Mouse (Mus musculus): ENCODE results near the gene Pnldc1. TPM values are rescaled to one million over a fixed set of nuclear protein-coding genes. Genes with fewer than 3 reads are reported as not detected.

Pnldc1 gene
- polyA plus RNA-seq, 1 experiment, result 2.1 TPM

- no peak for DNase-seq
- Histone ChIP-seq H3K36me3 (ENCODE audit: control insufficient read depth, insufficient read depth, low read length) (no peaks in the 10 kb centered on the region), H3K4me3 (ENCODE audit: insufficient read depth, low read depth, low read length) (no peak overlapping the region), H3K27ac (ENCODE audit: insufficient read depth, low read depth, low read length) (no peak overlapping the region), H3K4me1 (ENCODE audit: control insufficient read depth, insufficient read depth, low read length) (no peaks in the 10 kb centered on the region), H3K27me3 (replicated peaks; ENCODE audit: control insufficient read depth, insufficient read depth, low read length) (no peaks in the 10 kb centered on the region)
- WGBS, result 32% methylated on average over 4 of the region's 4 CpGs
- TF ChIP-seq POLR2A (IDR thresholded peaks at IDR 0.05; ENCODE audit: low read depth, low read length) (no peak), CTCF (conservative IDR thresholded peaks at IDR 0.05; ENCODE audit: insufficient read depth, insufficient read length, low read depth, low read length) (no peak; the same call in 1 of the 2 replicates)
These were observed 41.4 kb downstream of the Pnldc1 start for GRCm38 (mm10) chr17:12868640-12869039.

- 75% methylated on average over 2 of the region's 2 CpGs for WGBS
- TF ChIP-seq POLR2A (IDR thresholded peaks at IDR 0.05; ENCODE audit: low read depth, low read length) (no peak), CTCF (conservative IDR thresholded peaks at IDR 0.05; ENCODE audit: insufficient read depth, insufficient read length, low read depth, low read length) (no peak)
- no peak for DNase-seq
These were observed 42.0 kb downstream of the Pnldc1 start, which contains the start of gene Mas1 for GRCm38 (mm10) chr17:12868043-12868442. TSS of gene Mas1 (minus strand) at chr17:12868143.

GRCm38 (mm10) chr17:12866853-12867252 is 43.2 kb downstream of the Pnldc1 start:
- H3K4me3 ChIP-seq (ENCODE audit: insufficient read depth, low read depth, low read length), result no peak overlapping the region
- no peaks in the 10 kb centered on the region for H3K36me3 ChIP-seq (ENCODE audit: control insufficient read depth, insufficient read depth, low read length)
- 82% methylated on average over 10 of the region's 10 CpGs for WGBS
- no peak for DNase-seq
- no peaks in the 10 kb centered on the region for H3K4me1 ChIP-seq (ENCODE audit: control insufficient read depth, insufficient read depth, low read length)
- H3K27me3 ChIP-seq (replicated peaks; ENCODE audit: control insufficient read depth, insufficient read depth, low read length), result no peaks in the 10 kb centered on the region
- no peak overlapping the region for H3K27ac ChIP-seq (ENCODE audit: insufficient read depth, low read depth, low read length)
- no peak for TF ChIP-seq CTCF (conservative IDR thresholded peaks at IDR 0.05; ENCODE audit: insufficient read depth, insufficient read length, low read depth, low read length)
- no peak for TF ChIP-seq POLR2A (IDR thresholded peaks at IDR 0.05; ENCODE audit: low read depth, low read length)

More at GRCm38 (mm10) chr17:12868043-12868442, 42.0 kb downstream of the Pnldc1 start, which contains the start of gene Mas1:
- no peaks in the 10 kb centered on the region for H3K27me3 ChIP-seq (replicated peaks; ENCODE audit: control insufficient read depth, insufficient read depth, low read length)
- H3K4me1 ChIP-seq (ENCODE audit: control insufficient read depth, insufficient read depth, low read length), result no peaks in the 10 kb centered on the region
- no peak within 1 kb of the TSS for H3K4me3 ChIP-seq (ENCODE audit: insufficient read depth, low read depth, low read length)
- no peaks in the 10 kb centered on the region for H3K36me3 ChIP-seq (ENCODE audit: control insufficient read depth, insufficient read depth, low read length)
- no peak within 1 kb of the TSS for H3K27ac ChIP-seq (ENCODE audit: insufficient read depth, low read depth, low read length)

- TF ChIP-seq CTCF (conservative IDR thresholded peaks at IDR 0.05; ENCODE audit: insufficient read depth, insufficient read length, low read depth, low read length) (no peak), POLR2A (IDR thresholded peaks at IDR 0.05; ENCODE audit: low read depth, low read length) (no peak)
- Histone ChIP-seq H3K4me1 (ENCODE audit: control insufficient read depth, insufficient read depth, low read length) (no peaks in the 10 kb centered on the region), H3K4me3 (ENCODE audit: insufficient read depth, low read depth, low read length) (no peak overlapping the region), H3K27ac (ENCODE audit: insufficient read depth, low read depth, low read length) (no peak overlapping the region), H3K27me3 (replicated peaks; ENCODE audit: control insufficient read depth, insufficient read depth, low read length) (no peaks in the 10 kb centered on the region), H3K36me3 (ENCODE audit: control insufficient read depth, insufficient read depth, low read length) (no peaks in the 10 kb centered on the region)
- 76% methylated on average over 3 of the region's 3 CpGs for WGBS
- DNase-seq, result no peak
These were observed 44.6 kb downstream of the Pnldc1 start for GRCm38 (mm10) chr17:12865407-12865806.

DNA sequence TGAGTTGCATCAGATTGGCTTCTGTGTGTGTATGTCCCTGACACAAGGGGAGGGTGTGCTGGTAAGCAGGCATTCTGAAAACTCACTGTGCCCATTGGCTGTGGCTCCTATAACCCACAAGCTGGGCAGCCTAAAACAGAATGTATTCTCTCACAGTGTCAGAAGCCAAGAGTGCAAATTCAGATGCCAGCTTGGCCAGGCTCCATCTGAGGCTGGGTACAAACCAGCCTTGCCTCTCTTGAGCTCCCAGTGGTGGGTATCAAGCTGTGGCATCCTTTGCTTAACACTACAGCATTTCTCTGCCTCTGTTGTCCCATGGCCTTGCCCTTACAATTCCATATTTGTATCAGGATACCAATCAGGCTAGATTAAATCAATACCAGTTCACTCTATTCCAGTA is 45.9 kb downstream of the Pnldc1 start:
- no peak overlapping the region for H3K4me3 ChIP-seq (ENCODE audit: insufficient read depth, low read depth, low read length)
- no peak overlapping the region for H3K27ac ChIP-seq (ENCODE audit: insufficient read depth, low read depth, low read length)
- H3K36me3 ChIP-seq (ENCODE audit: control insufficient read depth, insufficient read depth, low read length), result no peaks in the 10 kb centered on the region
- TF ChIP-seq CTCF (conservative IDR thresholded peaks at IDR 0.05; ENCODE audit: insufficient read depth, insufficient read length, low read depth, low read length) (no peak), POLR2A (IDR thresholded peaks at IDR 0.05; ENCODE audit: low read depth, low read length) (no peak)
- H3K4me1 ChIP-seq (ENCODE audit: control insufficient read depth, insufficient read depth, low read length), result peaks cover 4% of the 10 kb centered on the region; the same call in 1 of the 2 replicates
- H3K27me3 ChIP-seq (replicated peaks; ENCODE audit: control insufficient read depth, insufficient read depth, low read length), result no peaks in the 10 kb centered on the region
- no peak for DNase-seq

DNA sequence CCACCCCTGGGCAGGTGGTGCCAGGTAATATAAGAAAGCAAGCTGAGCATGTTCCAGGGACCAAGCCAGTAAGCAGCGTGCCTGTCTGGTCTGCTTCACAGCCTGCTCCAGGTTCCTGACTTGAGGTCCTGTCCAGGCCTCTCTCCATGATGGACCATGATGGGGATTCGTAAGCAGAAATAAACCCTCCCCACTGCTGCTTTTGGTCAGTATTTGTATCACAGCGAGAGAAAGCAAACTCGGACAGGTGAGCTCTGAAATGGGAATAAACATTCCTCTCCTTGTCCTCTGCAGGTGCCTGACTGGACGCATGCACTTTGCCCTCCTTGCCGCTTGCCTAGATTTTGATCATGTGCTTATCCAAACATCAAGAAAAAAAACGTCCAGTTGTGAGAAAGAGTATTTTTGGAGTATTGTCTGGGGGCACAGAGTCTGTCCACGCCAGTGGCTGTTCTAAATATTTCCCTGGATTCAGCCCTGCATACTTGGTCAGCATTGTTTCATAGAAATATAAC is 51.0 kb downstream of the Pnldc1 start:
- TF ChIP-seq CTCF (conservative IDR thresholded peaks at IDR 0.05; ENCODE audit: insufficient read depth, insufficient read length, low read depth, low read length) (no peak), POLR2A (IDR thresholded peaks at IDR 0.05; ENCODE audit: low read depth, low read length) (no peak)
- H3K36me3 ChIP-seq (ENCODE audit: control insufficient read depth, insufficient read depth, low read length), result no peaks in the 10 kb centered on the region
- no peaks in the 10 kb centered on the region for H3K27me3 ChIP-seq (replicated peaks; ENCODE audit: control insufficient read depth, insufficient read depth, low read length)
- H3K4me3 ChIP-seq (ENCODE audit: insufficient read depth, low read depth, low read length), result no peak overlapping the region
- DNase-seq, result peak; percentile 80
- 54% methylated on average over 8 of the region's 8 CpGs for WGBS
- peaks cover 4% of the 10 kb centered on the region; the same call in 1 of the 2 replicates for H3K4me1 ChIP-seq (ENCODE audit: control insufficient read depth, insufficient read depth, low read length)
- H3K27ac ChIP-seq (ENCODE audit: insufficient read depth, low read depth, low read length), result peak overlapping the region; percentile 59; the same call in 1 of the 2 replicates

DNA sequence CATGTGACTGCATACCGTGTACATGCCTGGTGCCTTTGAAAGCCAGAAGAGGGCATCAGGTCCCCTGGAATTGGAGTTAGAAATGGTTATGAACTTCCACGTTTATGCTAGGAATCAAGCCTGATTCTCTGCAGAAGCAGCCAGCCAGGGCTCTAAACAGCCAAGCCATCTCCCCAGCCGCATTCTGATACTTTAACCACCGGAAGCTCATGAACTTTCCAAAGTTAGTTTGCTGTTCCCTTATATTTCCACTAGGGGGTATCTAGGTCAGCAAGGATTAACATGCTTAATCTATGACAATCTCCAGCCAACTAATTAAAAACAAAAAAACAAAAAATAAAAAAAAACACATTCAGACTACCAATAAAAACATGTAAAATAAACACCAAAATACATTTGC is 52.0 kb downstream of the Pnldc1 start:
- H3K27me3 ChIP-seq (replicated peaks; ENCODE audit: control insufficient read depth, insufficient read depth, low read length), result no peaks in the 10 kb centered on the region
- peaks cover 4% of the 10 kb centered on the region; the same call in 1 of the 2 replicates for H3K4me1 ChIP-seq (ENCODE audit: control insufficient read depth, insufficient read depth, low read length)
- peak overlapping the region; percentile 33; the same call in 1 of the 2 replicates for H3K27ac ChIP-seq (ENCODE audit: insufficient read depth, low read depth, low read length)
- DNase-seq, result peak; percentile 51
- H3K36me3 ChIP-seq (ENCODE audit: control insufficient read depth, insufficient read depth, low read length), result no peaks in the 10 kb centered on the region
- TF ChIP-seq CTCF (conservative IDR thresholded peaks at IDR 0.05; ENCODE audit: insufficient read depth, insufficient read length, low read depth, low read length) (no peak), POLR2A (IDR thresholded peaks at IDR 0.05; ENCODE audit: low read depth, low read length) (no peak)
- WGBS, result 35% methylated on average over 4 of the region's 4 CpGs
- H3K4me3 ChIP-seq (ENCODE audit: insufficient read depth, low read depth, low read length), result no peak overlapping the region
